Mouse (Mus musculus): ENCODE results near the gene Ehd3. TPM values are rescaled to one million over a fixed set of nuclear protein-coding genes. Genes with fewer than 3 reads are reported as not detected.
A peak's percentile ranks its signal among the peaks of the same experiment; 100 is the strongest.

Ehd3 gene
- polyA plus RNA-seq (2015; fragmentation: Nextera tagmentation; extraction: Ambion mirVana) = 2.7 and 3.1 TPM in 2 replicates

DNA sequence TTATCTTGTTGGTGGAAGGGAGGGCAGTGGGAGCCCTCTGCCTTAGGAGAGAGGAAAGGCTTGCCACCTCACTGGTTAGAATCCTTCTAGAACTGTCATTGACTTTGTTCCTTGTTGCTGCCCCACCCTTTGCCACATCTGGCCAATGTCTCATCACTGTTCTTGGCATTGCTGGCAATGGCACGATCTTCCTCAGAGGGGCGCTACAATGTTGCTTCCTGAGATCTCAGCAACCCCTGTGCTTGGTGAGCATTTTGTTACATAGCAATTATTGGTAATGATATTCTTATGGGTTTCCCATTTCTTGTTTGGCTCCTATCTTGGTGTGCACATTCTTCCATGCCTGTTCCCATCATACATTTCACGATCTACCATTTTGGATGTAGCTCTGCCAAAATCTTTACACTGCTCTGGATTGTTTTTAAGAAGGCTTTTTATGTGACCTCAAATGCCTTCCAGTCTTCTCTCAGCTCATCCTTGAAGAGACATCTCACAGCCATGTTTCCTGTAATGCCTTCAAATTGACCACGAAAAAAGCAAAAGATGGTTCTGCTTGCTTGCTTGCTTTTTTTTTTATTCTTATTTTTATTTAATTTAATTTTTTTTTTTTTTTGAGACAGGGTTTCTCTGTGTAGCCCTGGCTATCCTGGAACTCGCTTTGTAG, at the start of gene Ehd3:
Gene Ehd3 (plus strand): TSS at position 614 of the 664 bp plus-strand sequence.
- Histone ChIP-seq H3K27me3 (ENCODE audit: control insufficient read depth, insufficient read depth, low read length) (peaks cover 10% of the 10 kb centered on the region; the same call in 1 of the 2 replicates), H3K9ac (ENCODE audit: low read length) (peak within 1 kb of the TSS; percentile 75), H3K4me1 (ENCODE audit: control insufficient read depth, insufficient read depth, low read length) (peaks cover 7% of the 10 kb centered on the region; the same call in 1 of the 2 replicates), H3K4me2 (ENCODE audit: low read depth, low read length) (peak within 1 kb of the TSS; percentile 95), H3K9me3 (replicated peaks; ENCODE audit: control insufficient read depth, low read length) (no peaks in the 10 kb centered on the region), H3K4me3 (ENCODE audit: low read length) (peak within 1 kb of the TSS; percentile 74), H3K36me3 (ENCODE audit: control insufficient read depth, insufficient read depth) (no peaks in the 10 kb centered on the region), H3K27ac (ENCODE audit: low read length) (no peak within 1 kb of the TSS)
- WGBS = 78% methylated on average over 5 of the region's 5 CpGs
- no peak for ATAC-seq (replicated peaks; ENCODE audit: extremely low read depth, insufficient read depth, low FRiP score)

DNA sequence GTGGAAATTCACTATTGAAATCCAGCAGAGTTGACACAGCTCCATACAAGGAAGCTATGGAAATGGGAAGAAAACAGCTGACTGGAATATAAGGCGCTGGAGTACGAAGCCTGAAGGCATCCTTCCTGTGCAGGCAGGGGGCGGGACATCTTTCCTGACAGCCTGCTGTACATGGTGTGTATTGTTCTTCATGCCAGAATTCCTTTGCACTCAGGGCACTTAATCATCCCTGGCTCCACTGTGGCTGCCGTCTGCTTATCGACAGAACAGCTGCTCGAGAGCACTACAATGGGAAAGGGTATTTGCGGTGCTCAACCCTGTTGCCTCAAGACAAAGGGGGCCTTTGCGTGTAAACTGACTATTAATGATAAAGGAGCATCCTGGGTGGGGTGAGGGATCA, 33.0 kb upstream of the Ehd3 start:
- Histone ChIP-seq H3K4me2 (ENCODE audit: low read depth, low read length) (peak overlapping the region; percentile 17; the same call in 1 of the 2 replicates), H3K9ac (ENCODE audit: low read length) (no peak overlapping the region), H3K27me3 (ENCODE audit: control insufficient read depth, insufficient read depth, low read length) (no peaks in the 10 kb centered on the region), H3K9me3 (replicated peaks; ENCODE audit: control insufficient read depth, low read length) (no peaks in the 10 kb centered on the region), H3K27ac (ENCODE audit: low read length) (no peak overlapping the region), H3K4me3 (ENCODE audit: low read length) (no peak overlapping the region), H3K4me1 (ENCODE audit: control insufficient read depth, insufficient read depth, low read length) (peaks cover 10% of the 10 kb centered on the region), H3K36me3 (ENCODE audit: control insufficient read depth, insufficient read depth) (no peaks in the 10 kb centered on the region)
- 11% methylated on average over 8 of the region's 8 CpGs for WGBS
- peak; percentile 69 for ATAC-seq (replicated peaks; ENCODE audit: extremely low read depth, insufficient read depth, low FRiP score)

DNA sequence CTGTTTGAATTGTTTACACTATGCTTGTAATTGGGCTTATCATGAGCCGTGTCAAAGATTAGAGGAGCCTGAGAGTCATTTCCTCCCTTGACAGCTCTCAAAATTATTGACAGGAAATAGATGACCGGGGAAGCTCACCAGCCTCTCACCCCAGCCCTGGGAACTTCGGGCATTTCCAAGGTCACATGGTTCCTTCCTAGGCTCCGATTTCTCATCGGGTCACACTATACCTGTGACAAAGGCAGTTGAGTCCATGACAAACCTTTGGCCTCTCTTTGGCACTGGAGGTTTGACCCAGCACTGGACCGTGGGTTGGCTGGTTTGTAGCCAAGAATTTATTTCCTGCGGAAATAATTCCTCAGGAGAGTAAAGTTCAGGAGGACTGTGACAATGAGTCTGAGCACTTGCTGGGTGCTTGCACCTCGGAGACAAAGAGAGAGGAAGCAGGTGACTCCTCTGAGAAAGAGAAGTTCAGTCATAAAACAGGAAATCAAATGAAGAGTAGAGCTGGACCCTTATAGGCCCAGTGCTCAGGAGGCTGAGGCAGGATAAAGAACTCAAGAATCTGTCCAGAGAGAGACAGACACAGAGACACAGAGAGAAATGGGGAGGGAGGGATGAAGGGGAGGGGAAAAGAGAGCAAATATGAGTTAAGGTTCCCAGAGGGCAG, 17.2 kb upstream of the Ehd3 start:
- no peak overlapping the region for H3K9ac ChIP-seq (ENCODE audit: low read length)
- no peak overlapping the region for H3K27ac ChIP-seq (ENCODE audit: low read length)
- no peaks in the 10 kb centered on the region for H3K4me1 ChIP-seq (ENCODE audit: control insufficient read depth, insufficient read depth, low read length)
- H3K9me3 ChIP-seq (replicated peaks; ENCODE audit: control insufficient read depth, low read length) = no peaks in the 10 kb centered on the region
- no peaks in the 10 kb centered on the region for H3K36me3 ChIP-seq (ENCODE audit: control insufficient read depth, insufficient read depth)
- WGBS = 49% methylated on average over 8 of the region's 8 CpGs
- no peak overlapping the region for H3K4me3 ChIP-seq (ENCODE audit: low read length)
- H3K27me3 ChIP-seq (ENCODE audit: control insufficient read depth, insufficient read depth, low read length) = no peaks in the 10 kb centered on the region
- ATAC-seq (replicated peaks; ENCODE audit: extremely low read depth, insufficient read depth, low FRiP score) = no peak
- no peak overlapping the region for H3K4me2 ChIP-seq (ENCODE audit: low read depth, low read length)

DNA sequence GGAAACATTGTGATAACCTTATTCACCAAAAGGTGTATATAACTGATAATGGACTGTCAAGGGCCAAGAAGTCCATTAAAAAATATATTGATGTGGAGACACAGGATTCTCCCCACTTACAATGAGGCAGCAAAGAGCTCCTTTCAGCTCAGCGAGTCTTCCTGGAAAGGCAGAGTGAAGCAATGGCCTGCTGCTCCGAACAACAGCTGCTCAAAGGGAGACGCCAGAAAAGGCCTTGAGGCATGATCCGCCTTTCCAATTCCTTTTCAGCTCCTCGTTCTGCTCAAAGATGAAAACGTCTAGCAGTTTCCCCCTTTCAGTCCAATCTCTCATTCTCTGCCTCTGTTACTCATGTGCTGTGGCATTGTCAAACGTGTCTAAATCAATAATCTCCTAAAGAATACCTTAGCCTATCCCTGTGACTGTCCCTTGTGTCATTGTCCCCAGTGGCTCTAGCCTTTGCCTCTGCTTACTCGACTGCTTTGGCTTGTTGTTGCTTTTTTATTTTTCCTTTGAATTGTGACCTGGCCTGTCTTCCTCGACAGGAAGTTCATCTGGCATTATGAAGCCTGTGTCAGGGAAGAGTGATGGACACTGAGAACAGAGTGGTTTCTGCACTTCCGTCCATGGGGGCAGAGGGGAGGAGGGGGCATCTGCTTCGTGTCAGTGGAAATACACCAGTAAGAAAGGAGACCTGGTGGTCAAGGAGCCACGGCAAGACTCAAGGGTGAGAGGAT, 13.5 kb upstream of the Ehd3 start:
- Histone ChIP-seq H3K4me3 (ENCODE audit: low read length) (no peak overlapping the region), H3K4me2 (ENCODE audit: low read depth, low read length) (no peak overlapping the region), H3K9me3 (replicated peaks; ENCODE audit: control insufficient read depth, low read length) (no peaks in the 10 kb centered on the region), H3K9ac (ENCODE audit: low read length) (no peak overlapping the region), H3K27ac (ENCODE audit: low read length) (no peak overlapping the region), H3K36me3 (ENCODE audit: control insufficient read depth, insufficient read depth) (no peaks in the 10 kb centered on the region), H3K27me3 (ENCODE audit: control insufficient read depth, insufficient read depth, low read length) (no peaks in the 10 kb centered on the region), H3K4me1 (ENCODE audit: control insufficient read depth, insufficient read depth, low read length) (no peaks in the 10 kb centered on the region)
- 50% methylated on average over 12 of the region's 12 CpGs for WGBS
- no peak for ATAC-seq (replicated peaks; ENCODE audit: extremely low read depth, insufficient read depth, low FRiP score)

DNA sequence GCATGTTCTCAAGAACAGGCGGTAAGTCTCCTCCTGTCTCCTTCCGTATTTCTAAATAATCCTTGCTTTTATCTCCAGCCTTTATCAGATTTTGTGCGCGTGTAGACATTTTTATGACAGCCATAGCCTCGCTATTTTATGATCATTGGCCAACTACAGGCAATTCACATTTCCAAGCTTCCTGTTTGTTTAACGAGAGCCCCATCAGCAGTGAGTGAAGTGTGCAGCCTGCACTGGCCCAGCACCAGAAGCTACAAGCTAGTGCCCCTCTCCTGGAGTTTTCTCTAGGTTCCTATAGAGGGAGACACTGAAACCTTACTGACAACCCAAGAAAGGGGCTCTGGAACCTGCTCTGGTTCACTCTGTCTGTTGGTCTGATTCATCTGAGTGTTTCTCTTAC, 7.1 kb upstream of the Ehd3 start:
- no peak overlapping the region for H3K4me2 ChIP-seq (ENCODE audit: low read depth, low read length)

DNA sequence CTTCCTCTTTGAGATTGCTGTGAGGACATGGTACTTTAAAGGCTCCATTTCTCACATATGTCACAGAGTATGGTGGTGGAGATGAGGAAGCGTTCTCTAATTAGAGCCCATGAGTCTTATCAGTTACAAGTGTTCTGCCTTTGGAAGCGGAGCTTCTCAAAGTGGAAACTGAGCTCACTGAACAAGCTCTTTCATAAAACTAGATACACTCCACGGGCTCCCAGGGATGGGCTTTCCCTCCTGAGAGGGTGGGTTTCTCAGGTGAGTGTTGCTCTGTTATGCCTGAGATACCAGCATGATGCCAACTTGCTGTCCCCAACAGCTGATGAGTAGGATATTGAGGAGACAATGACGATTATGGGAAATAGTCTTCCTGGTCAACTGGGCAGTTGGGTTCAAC, 6.2 kb upstream of the Ehd3 start:
- ATAC-seq (replicated peaks; ENCODE audit: extremely low read depth, insufficient read depth, low FRiP score) = no peak
- no peak overlapping the region for H3K4me3 ChIP-seq (ENCODE audit: low read length)
- H3K27ac ChIP-seq (ENCODE audit: low read length) = no peak overlapping the region
- H3K27me3 ChIP-seq (ENCODE audit: control insufficient read depth, insufficient read depth, low read length) = no peaks in the 10 kb centered on the region
- no peaks in the 10 kb centered on the region for H3K9me3 ChIP-seq (replicated peaks; ENCODE audit: control insufficient read depth, low read length)
- no peak overlapping the region for H3K9ac ChIP-seq (ENCODE audit: low read length)
- no peaks in the 10 kb centered on the region for H3K4me1 ChIP-seq (ENCODE audit: control insufficient read depth, insufficient read depth, low read length)
- H3K4me2 ChIP-seq (ENCODE audit: low read depth, low read length) = no peak overlapping the region
- WGBS = 61% methylated on average over 4 of the region's 4 CpGs
- H3K36me3 ChIP-seq (ENCODE audit: control insufficient read depth, insufficient read depth) = no peaks in the 10 kb centered on the region

More for the DNA sequence above, 7.1 kb upstream of the Ehd3 start:
- Histone ChIP-seq H3K27me3 (ENCODE audit: control insufficient read depth, insufficient read depth, low read length) (no peaks in the 10 kb centered on the region), H3K9me3 (replicated peaks; ENCODE audit: control insufficient read depth, low read length) (no peaks in the 10 kb centered on the region), H3K27ac (ENCODE audit: low read length) (no peak overlapping the region), H3K4me3 (ENCODE audit: low read length) (no peak overlapping the region), H3K9ac (ENCODE audit: low read length) (no peak overlapping the region), H3K4me1 (ENCODE audit: control insufficient read depth, insufficient read depth, low read length) (no peaks in the 10 kb centered on the region), H3K36me3 (ENCODE audit: control insufficient read depth, insufficient read depth) (no peaks in the 10 kb centered on the region)
- no peak for ATAC-seq (replicated peaks; ENCODE audit: extremely low read depth, insufficient read depth, low FRiP score)
- 64% methylated on average over 6 of the region's 6 CpGs for WGBS

DNA sequence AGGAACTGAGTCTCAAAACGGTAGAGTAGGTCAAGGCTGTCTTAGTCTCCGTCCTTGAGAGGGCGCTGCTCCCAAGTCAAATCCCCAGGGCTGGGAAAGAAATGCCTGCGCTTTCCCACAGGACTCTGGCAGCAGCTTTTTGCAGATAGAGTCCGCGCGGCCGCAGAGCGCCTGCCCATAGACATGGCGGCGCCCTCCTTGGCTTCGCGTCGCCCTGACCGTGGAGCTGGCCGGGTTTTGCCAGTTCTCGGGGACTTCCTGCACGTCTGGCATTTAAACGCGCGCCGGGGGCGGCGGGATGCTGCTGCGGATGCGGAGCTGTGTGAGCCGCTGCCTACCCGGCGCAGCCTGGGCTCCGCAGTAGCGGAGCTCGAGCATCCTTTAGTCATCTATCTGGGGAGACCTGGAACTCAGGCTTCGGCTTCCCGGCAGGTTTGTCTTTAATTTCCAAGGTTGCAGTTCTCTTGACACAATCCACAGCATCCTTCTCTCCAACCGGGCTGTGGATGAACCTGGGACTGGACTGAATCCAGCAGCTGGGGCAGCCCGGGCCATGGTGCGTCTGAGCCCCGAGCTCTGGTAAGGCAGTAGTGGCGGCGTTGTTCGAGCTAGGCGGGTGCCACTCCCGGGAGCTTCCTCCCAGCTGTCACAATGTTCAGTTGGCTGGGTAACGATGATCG, 798 bp downstream of the Ehd3 start:
- H3K4me1 ChIP-seq (ENCODE audit: control insufficient read depth, insufficient read depth, low read length) = peaks cover 7% of the 10 kb centered on the region; the same call in 1 of the 2 replicates
- no peaks in the 10 kb centered on the region for H3K9me3 ChIP-seq (replicated peaks; ENCODE audit: control insufficient read depth, low read length)
- H3K4me2 ChIP-seq (ENCODE audit: low read depth, low read length) = peak overlapping the region; percentile 95
- under 1% methylated on average over 45 of the region's 45 CpGs for WGBS
- ATAC-seq (replicated peaks; ENCODE audit: extremely low read depth, insufficient read depth, low FRiP score) = peak; percentile 93
- peak overlapping the region; percentile 74 for H3K4me3 ChIP-seq (ENCODE audit: low read length)
- peaks cover 10% of the 10 kb centered on the region; the same call in 1 of the 2 replicates for H3K27me3 ChIP-seq (ENCODE audit: control insufficient read depth, insufficient read depth, low read length)
- H3K36me3 ChIP-seq (ENCODE audit: control insufficient read depth, insufficient read depth) = no peaks in the 10 kb centered on the region
- H3K27ac ChIP-seq (ENCODE audit: low read length) = no peak overlapping the region
- H3K9ac ChIP-seq (ENCODE audit: low read length) = peak overlapping the region; percentile 75

DNA sequence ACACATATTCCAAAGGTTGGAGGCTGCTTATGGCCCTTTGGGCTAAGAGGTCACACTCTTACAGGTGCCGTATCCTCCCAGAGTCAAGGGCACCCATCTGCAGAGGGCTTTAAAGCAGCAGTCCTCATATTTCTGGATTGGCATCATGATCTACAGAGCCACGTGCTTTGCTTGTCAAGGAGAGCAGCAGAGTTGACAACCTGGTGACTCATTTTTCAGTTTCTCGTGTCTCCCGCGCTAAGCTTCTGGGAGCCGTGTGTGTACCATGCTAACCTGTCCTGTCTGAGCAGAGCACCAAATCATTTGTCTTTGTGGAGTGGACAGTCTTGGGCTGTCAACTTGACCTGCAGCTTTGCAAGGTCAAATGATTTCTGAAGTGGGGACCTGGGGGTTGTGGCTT, 2.4 kb downstream of the Ehd3 start:
- H3K4me1 ChIP-seq (ENCODE audit: control insufficient read depth, insufficient read depth, low read length) = peaks cover 7% of the 10 kb centered on the region; the same call in 1 of the 2 replicates
- no peak overlapping the region for H3K4me3 ChIP-seq (ENCODE audit: low read length)
- no peak for ATAC-seq (replicated peaks; ENCODE audit: extremely low read depth, insufficient read depth, low FRiP score)
- no peak overlapping the region for H3K9ac ChIP-seq (ENCODE audit: low read length)
- 71% methylated on average over 6 of the region's 6 CpGs for WGBS
- no peaks in the 10 kb centered on the region for H3K36me3 ChIP-seq (ENCODE audit: control insufficient read depth, insufficient read depth)
- peaks cover 10% of the 10 kb centered on the region; the same call in 1 of the 2 replicates for H3K27me3 ChIP-seq (ENCODE audit: control insufficient read depth, insufficient read depth, low read length)
- H3K4me2 ChIP-seq (ENCODE audit: low read depth, low read length) = no peak overlapping the region
- H3K9me3 ChIP-seq (replicated peaks; ENCODE audit: control insufficient read depth, low read length) = no peaks in the 10 kb centered on the region
- no peak overlapping the region for H3K27ac ChIP-seq (ENCODE audit: low read length)
